Mouse (Mus musculus): ENCODE data around the gene Tmem41a. TPM values are rescaled to one million over a fixed set of nuclear protein-coding genes. Genes with fewer than 3 reads are reported as not detected.

Gene Tmem41a
- polyA plus RNA-seq (2014; fragmentation: Illumina TruSeq; extraction: RNeasy Lipid Tissue Mini Kit (QIAGEN cat#74804); ENCODE audit: low read depth, low replicate concordance) = 8.7 TPM

GRCm38 (mm10) chr16:21946761-21947715 is at the start of gene Tmem41a:
Tmem41a (minus strand) TSS chr16:21947552.

GRCm38 (mm10) chr16:21995304-21995703 is 48.0 kb upstream of the Tmem41a start, which contains the start of gene Liph:
Liph (minus strand) TSS chr16:21995663.

Other genes starting within 250 kb of the Tmem41a start
- 39.1 TPM for gene Ehhadh, start 159.7 kb downstream of the Tmem41a start, polyA plus RNA-seq (2014; fragmentation: Illumina TruSeq; extraction: RNeasy Lipid Tissue Mini Kit (QIAGEN cat#74804); ENCODE audit: low read depth, low replicate concordance)
- gene Map3k13, start 153.2 kb downstream of the Tmem41a start, polyA plus RNA-seq (2014; fragmentation: Illumina TruSeq; extraction: RNeasy Lipid Tissue Mini Kit (QIAGEN cat#74804); ENCODE audit: low read depth, low replicate concordance) = 16.8 TPM
- gene Liph, start 48.1 kb upstream of the Tmem41a start, polyA plus RNA-seq (2014; fragmentation: Illumina TruSeq; extraction: RNeasy Lipid Tissue Mini Kit (QIAGEN cat#74804); ENCODE audit: low read depth, low replicate concordance) = 30.8 TPM
- 67.1 TPM for gene Senp2, start 61.9 kb upstream of the Tmem41a start, polyA plus RNA-seq (2014; fragmentation: Illumina TruSeq; extraction: RNeasy Lipid Tissue Mini Kit (QIAGEN cat#74804); ENCODE audit: low read depth, low replicate concordance)
- gene Igf2bp2, start 215.7 kb upstream of the Tmem41a start, polyA plus RNA-seq (2014; fragmentation: Illumina TruSeq; extraction: RNeasy Lipid Tissue Mini Kit (QIAGEN cat#74804); ENCODE audit: low read depth, low replicate concordance) = 26.4 TPM